Mouse (Mus musculus): Measurements from ENCODE around the gene Itgb6.

Itgb6 gene

GRCm38 (mm10) chr2:60712891-60713290, 9.6 kb downstream of the Itgb6 start:
- DNase-seq (ENCODE audit: low read depth, low spot score): no peak

- no peak for DNase-seq (ENCODE audit: low read depth, low spot score)
These were observed 10.0 kb downstream of the Itgb6 start for GRCm38 (mm10) chr2:60712483-60712882.

GRCm38 (mm10) chr2:60711098-60711880, 11.2 kb downstream of the Itgb6 start:
- DNase-seq (ENCODE audit: low read depth, low spot score): no peak

GRCm38 (mm10) chr2:60710317-60710716, 12.1 kb downstream of the Itgb6 start:
- no peak for DNase-seq (ENCODE audit: low read depth, low spot score)

- no peak for DNase-seq (ENCODE audit: low read depth, low spot score)
These were observed 13.8 kb downstream of the Itgb6 start for GRCm38 (mm10) chr2:60708671-60709070.

- no peak for DNase-seq (ENCODE audit: low read depth, low spot score)
These were observed 15.6 kb downstream of the Itgb6 start for GRCm38 (mm10) chr2:60706866-60707265.

- DNase-seq (ENCODE audit: low read depth, low spot score): no peak
These were observed 17.0 kb downstream of the Itgb6 start for GRCm38 (mm10) chr2:60705426-60705825.

GRCm38 (mm10) chr2:60703315-60703714, 19.1 kb downstream of the Itgb6 start:
- no peak for DNase-seq (ENCODE audit: low read depth, low spot score)

- no peak for DNase-seq (ENCODE audit: low read depth, low spot score)
These were observed 21.5 kb downstream of the Itgb6 start for GRCm38 (mm10) chr2:60700956-60701355.

GRCm38 (mm10) chr2:60700013-60700412, 22.4 kb downstream of the Itgb6 start:
- no peak for DNase-seq (ENCODE audit: low read depth, low spot score)

- no peak for DNase-seq (ENCODE audit: low read depth, low spot score)
These were observed 22.9 kb downstream of the Itgb6 start for GRCm38 (mm10) chr2:60699591-60699990.

GRCm38 (mm10) chr2:60698155-60698554, 24.3 kb downstream of the Itgb6 start:
- peak; percentile 6 for DNase-seq (ENCODE audit: low read depth, low spot score)

- no peak for DNase-seq (ENCODE audit: low read depth, low spot score)
These were observed 24.9 kb downstream of the Itgb6 start for GRCm38 (mm10) chr2:60697530-60697929.

- DNase-seq (ENCODE audit: low read depth, low spot score): no peak
These were observed 25.9 kb downstream of the Itgb6 start for GRCm38 (mm10) chr2:60696559-60696958.

GRCm38 (mm10) chr2:60695706-60696105, 26.7 kb downstream of the Itgb6 start:
- DNase-seq (ENCODE audit: low read depth, low spot score): no peak

GRCm38 (mm10) chr2:60694563-60694962, 27.9 kb downstream of the Itgb6 start:
- DNase-seq (ENCODE audit: low read depth, low spot score): no peak

GRCm38 (mm10) chr2:60692239-60692638, 30.2 kb downstream of the Itgb6 start:
- DNase-seq (ENCODE audit: low read depth, low spot score): peak; percentile 73

GRCm38 (mm10) chr2:60690212-60690611, 32.2 kb downstream of the Itgb6 start:
- DNase-seq (ENCODE audit: low read depth, low spot score): no peak

GRCm38 (mm10) chr2:60688944-60689615, 33.4 kb downstream of the Itgb6 start:
- peak; percentile 25 for DNase-seq (ENCODE audit: low read depth, low spot score)

- DNase-seq (ENCODE audit: low read depth, low spot score): no peak
These were observed 34.3 kb downstream of the Itgb6 start for GRCm38 (mm10) chr2:60688150-60688549.

GRCm38 (mm10) chr2:60685973-60686372, 36.5 kb downstream of the Itgb6 start:
- DNase-seq (ENCODE audit: low read depth, low spot score): no peak

GRCm38 (mm10) chr2:60684168-60684567, 38.3 kb downstream of the Itgb6 start:
- DNase-seq (ENCODE audit: low read depth, low spot score): no peak

- DNase-seq (ENCODE audit: low read depth, low spot score): no peak
These were observed 39.9 kb downstream of the Itgb6 start for GRCm38 (mm10) chr2:60682554-60682953.

Data from ES-CJ7 (cell line).